Mouse (Mus musculus) liver (tissue): ENCODE data around the gene Ube2ql1.
A peak's percentile ranks its signal among the peaks of the same experiment; 100 is the strongest.

Source experiments
- DNase-seq: peaks from one replicate; pipeline ENCODE4 v3.0.0-alpha.2; 2020; ENCODE audit warnings: mixed read lengths

The Ube2ql1 gene

GRCm38 (mm10) chr13:69739759-69740135 is at the start of gene Ube2ql1:
Gene Ube2ql1 (minus strand): TSS chr13:69739889.
- DNase-seq: peak; percentile 78

GRCm38 (mm10) chr13:69788704-69789103 is 49.0 kb upstream of the Ube2ql1 start:
- no peak for DNase-seq

- no peak for DNase-seq
Measured at GRCm38 (mm10) chr13:69778221-69778620, 38.5 kb upstream of the Ube2ql1 start.

DNA sequence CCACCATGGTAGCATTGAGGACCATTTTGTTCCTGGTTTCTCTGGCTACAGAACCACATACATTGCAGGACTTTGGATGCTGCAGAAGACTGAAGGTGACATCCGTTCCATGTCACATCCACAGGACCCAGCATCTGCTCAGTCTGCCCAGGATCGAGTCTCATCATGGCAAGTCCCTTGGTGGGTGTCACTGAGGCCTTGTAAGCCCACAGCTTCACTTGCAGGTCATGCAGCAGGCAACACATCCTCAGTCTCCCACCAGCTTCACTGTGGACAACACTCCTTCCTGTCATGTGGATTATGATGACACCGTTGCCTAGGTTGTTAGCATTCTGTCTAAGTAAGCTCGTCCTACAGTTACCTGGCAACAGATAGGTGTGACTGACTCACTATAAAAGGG is 32.7 kb upstream of the Ube2ql1 start:
- DNase-seq: no peak

GRCm38 (mm10) chr13:69770538-69771456 is 31.1 kb upstream of the Ube2ql1 start:
- no peak for DNase-seq

- no peak for DNase-seq
Measured at GRCm38 (mm10) chr13:69768152-69768551, 28.5 kb upstream of the Ube2ql1 start.

DNA sequence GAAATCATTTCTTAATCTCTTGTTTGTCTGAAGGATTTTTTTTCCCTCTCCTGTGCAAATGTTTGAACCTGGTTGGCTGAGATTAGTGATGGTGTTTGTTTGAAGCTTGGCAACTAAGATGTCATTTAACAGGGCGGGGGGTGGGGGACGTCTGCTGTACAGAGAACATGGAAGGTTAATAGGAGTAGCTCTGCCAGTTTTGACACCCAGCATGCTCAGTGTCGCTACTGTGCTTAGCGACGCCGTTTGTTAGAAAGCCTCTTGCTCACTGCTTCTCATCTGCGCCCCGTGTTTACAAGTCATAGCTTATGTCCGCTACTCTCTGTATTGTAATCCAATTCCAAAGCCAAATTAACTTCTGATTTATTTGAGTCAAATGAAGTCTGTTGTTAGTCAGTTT is 25.0 kb upstream of the Ube2ql1 start:
- no peak for DNase-seq

DNA sequence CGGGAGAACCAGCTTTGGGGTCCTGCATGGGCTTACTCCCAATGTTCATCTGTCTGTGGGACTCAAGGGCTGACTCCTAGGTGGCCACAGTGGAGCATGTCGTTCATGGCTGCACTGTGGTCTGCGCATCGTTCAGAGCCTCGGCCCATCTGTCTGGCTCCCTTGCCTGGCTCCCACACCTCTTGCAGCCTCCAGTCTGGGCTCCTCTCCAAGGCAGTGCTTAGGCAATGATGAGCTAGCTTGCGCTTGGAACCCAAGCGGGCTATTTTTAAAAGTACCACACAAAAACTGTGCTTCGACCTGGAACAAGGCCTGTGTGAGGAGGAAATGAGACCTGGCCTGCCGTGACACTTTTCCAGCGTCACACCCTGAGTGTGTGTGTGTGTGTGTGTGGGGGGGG is 21.7 kb upstream of the Ube2ql1 start:
- DNase-seq: no peak

- no peak for DNase-seq
Measured at GRCm38 (mm10) chr13:69758979-69759378, 19.3 kb upstream of the Ube2ql1 start.

- DNase-seq: no peak
Measured at GRCm38 (mm10) chr13:69752875-69753274, 13.2 kb upstream of the Ube2ql1 start.

DNA sequence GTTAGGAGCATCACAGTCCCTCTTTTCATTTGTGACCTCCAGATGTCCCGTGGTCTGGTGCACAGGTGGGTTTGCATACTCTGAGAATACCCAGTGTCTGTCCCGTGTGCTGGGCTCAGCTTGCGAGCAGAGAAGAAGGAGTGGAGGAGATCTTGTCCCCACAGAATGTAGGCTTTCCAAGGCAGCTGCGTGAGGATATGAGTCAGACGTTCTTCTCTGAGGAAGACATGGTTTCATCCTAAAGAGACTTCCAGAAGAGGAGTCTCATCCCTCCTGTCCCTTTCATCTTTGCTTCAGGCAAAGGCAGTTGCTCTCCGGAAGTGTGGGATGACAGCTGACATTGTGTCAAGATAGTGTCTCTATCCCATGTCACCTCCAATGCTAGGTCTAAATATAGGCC is 11.8 kb upstream of the Ube2ql1 start:
- no peak for DNase-seq

GRCm38 (mm10) chr13:69748756-69749155 is 9.1 kb upstream of the Ube2ql1 start:
- DNase-seq: no peak

DNA sequence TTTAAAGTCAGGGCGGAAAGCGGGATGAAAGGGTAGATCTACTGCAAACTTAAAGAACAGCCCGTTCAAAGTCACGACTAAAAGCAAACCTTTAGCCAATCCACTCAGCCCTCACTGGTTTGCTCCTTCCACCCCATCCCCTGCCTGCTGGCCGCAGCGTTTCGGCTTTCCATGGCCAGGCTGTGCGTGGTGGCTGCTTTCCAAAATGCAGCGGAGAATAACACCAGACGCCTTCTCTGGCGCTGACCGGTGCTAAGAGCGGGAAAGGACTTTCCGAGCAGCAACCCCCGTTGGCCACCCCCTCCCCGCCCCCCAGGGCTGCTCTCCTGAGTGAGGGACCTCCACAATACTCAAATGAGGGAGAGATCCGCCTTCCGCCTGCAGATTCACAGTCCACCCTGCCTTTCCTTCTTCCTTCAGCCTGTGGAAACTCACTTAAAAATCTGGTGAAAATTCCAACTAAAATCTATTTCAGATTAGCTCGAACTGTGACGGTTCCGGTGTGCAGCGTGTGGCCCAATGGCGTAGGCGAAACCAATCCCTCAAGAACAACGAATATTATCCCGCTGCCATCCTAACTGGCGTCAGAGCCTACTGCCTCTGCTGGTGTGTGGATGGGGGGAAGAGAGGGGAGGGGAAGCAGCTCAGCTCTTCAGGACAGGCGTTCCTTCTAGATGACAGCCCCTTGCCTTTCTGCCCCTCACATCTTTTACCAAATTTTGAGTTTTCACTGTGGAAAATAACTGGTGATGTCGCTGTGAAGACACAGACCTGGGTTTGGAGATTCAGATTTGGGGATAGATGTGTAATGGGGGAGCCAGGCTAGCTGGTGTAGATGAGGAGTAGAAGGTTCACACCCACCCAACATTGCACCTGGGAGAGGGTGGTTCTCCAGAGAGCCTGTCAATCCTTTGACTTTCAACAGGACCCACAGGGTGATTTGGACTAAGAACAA is 919 bp upstream of the Ube2ql1 start:
- peak; percentile 10 for DNase-seq

DNA sequence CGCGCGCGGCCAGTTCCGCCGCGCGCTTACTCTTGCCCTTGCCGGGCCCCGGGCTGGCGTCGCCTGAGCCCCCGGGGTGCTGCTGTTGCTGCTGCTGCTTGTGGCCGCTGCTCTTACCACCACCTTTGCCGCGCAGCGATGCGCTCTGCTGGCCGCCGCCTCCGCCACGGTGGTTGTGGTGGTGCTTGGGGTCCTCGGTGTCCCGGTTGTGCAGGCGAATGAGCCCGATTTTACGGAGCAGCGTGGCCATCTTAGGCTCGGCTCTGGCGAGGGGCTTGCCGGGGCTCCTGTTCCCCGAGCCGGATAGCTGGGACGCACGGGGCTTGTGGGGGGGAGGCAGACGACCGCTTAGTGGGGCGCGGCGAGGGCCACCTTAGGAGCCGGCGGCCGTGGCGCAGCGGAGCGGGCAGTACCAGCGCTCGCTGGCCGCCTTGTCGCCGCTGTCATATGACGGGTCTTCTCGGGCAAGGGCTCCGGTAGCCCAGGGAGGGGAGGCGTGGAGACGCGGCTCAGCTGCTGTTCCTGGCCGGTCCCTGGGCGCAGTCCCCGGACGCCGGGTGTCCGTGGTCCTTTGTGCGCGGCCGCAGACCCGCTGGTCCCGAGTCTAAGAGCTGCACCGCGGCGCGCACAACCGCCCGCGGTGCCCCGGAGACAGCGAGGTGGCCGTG is 464 bp downstream of the Ube2ql1 start:
- DNase-seq: peak; percentile 8

DNA sequence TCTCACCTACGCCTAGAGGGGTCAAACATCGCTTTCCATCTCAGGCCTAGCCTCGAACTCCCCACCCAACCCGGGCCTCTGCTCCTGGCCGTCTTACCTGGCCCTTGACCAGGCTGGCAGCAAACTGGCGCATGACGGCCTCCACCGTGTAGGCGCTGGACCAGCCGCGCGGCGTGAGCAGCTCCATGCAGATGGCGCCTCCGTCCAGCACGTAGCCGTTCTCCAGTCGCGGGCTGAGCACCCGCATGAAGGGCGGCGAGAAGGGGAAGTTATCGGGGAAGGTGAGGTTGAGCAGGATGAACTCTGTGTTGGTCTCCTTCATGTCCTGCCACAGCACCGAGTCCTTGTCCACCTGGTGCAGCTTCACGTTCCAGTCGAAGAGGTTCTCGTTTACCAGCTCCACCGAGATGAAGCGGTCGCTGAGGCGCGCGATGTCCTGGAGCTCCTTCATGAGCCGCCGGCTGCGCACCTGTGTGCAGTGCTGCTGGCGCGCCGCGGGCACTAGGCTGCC is 1.2 kb downstream of the Ube2ql1 start:
- peak; percentile 6 for DNase-seq

- no peak for DNase-seq
Measured at GRCm38 (mm10) chr13:69737444-69738185, 2.1 kb downstream of the Ube2ql1 start.

- DNase-seq: no peak
Measured at GRCm38 (mm10) chr13:69732636-69733035, 7.1 kb downstream of the Ube2ql1 start.

DNA sequence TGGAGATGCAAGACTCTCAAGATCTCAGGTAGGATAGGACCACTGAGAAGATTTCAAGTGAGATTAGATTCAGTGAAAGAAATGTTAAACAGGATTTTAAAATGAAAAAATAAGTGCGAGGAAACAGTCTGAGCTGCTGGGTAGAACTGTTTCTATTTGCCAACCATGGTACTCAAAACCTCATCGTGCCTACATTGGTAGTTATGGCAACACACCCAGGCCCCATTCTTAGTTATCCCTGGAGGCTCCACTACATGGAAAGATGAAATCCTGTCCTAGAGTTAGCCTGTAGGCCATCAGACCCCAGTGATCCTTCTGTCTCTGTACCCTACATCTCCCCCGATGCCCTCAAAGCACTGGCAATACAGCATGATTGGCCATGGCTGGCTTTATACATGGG is 14.3 kb downstream of the Ube2ql1 start:
- DNase-seq: no peak

GRCm38 (mm10) chr13:69721141-69721540 is 18.5 kb downstream of the Ube2ql1 start:
- DNase-seq: no peak

GRCm38 (mm10) chr13:69717860-69718598 is 21.7 kb downstream of the Ube2ql1 start:
- no peak for DNase-seq

DNA sequence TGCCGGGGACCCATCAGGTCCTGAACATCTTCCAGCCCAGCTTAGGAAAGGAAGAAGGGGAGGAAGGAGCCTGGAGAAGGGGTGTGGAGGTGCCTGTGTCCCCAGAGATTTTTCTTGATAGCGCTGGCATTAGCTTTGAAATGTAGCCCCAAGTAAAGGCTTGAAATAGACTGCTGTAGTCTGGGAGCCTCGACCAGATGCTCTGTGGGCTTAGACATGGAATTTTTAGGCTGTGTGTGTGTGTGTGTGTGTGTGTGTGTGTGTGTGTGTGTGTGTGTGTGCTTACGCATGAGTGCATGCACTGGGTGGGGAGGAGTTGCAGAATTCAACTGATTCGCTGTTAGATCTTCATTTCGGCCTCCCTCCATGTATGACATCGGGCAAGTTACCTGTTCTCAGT is 31.5 kb downstream of the Ube2ql1 start:
- DNase-seq: no peak
